Mouse (Mus musculus) cerebellum, postnatal 36 days (tissue): ENCODE measurements at regions not wholly inside any gene's neighbourhood (a gene's known extent, or its start where the extent isn't known, plus 50 kb on each side); places are given as distances from the start of the nearest gene placed in this dataset.

Source experiments
- DNase-seq, 2 experiments: peaks; one replicate each; pipeline ENCODE4 v3.0.0; 2021 to 2022; ENCODE audit warnings: mixed read lengths in 2 of 2

DNA sequence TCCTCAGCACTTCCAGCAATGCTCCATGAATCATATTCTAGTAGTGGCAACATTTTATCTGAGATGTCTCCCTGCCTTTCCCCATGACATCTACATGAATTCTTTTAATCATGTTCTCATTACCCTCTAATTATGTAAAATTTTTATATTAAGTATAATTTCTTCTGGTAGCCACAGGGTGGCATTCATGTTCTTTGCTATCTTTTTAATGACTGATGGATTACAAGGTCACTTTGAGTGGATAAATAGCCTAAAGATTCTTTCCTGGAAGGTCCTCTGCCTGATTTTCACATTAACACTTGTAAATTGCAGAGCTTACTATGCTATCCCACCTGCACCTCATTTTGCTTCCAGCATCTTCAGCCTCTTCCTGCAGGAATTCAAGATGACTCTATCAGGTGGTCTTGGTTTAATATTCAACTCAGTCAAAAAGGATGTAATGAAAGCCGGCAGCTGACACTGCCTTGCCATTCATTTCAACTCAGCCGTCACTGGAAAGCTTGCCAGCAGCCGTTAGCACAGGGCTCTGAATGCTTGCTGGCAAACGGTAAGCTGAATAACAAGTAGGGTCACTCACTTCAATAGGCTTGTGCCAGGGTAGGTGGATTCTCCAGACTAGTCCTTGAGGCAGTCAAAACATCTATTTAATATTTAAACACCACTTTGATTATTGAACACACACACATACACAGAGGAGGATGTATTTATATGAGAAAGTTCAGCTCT is 97.0 kb upstream of the Fshr start:
- peak in 1 of 2 experiments; percentile 4 for DNase-seq

DNA sequence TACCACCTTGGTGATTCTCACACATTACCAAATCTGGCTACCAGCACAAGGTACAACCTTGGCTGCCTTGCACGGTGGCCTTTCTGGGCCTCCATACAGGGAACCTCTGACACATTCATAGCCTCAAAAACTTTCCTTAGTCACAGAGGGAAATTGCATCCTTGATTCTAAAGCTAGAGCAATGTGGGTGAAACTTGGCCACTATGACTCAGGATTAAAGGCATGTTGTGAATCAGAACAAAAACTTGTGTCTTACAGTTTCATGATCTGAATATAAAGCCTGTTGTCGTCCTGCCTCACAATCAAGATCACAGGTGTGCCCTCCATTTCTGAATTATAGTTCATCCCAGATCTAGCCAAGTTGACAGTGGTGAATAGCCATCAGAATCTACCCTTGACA is 80.8 kb upstream of the Fshr start:
- no peak for DNase-seq

DNA sequence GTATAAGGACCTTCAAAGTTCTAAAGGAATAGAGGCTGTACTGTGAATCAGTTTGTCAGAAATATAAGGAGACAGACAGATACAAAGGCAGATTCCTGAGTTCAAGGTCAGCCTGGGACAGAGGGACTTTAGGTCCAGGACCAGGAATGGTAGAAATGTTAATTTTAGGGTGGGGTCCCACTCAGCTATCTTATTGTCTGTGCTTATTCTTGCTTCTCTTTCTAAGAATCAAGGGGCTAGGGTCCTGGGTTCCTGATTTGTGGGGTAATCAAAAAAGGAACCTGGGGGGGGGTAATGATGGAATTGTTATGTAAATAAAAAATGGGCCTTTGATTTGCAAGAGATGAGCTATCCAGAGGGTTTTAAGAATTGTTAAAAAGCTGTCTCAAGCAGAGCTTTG is 71.7 kb upstream of the Fshr start:
- DNase-seq = no peak

DNA sequence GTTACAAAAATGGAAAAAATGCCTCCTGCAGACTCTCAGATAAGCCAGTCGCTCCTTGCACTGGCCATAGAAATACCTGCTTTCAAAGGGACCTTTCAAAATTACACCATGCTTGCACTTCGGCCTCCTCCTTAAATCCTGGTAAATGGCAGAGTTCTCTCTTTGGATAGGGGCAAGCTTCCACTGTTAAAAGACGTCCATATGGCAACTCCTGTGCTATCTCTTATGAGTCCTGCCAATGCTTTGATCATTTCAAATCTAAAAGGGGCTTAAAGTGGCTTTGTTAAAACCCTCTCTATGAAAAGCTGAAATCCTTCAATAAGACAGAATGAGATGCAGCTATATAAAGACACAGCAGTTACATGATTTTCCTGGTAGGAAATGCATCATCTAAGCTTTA is 55.2 kb upstream of the Fshr start:
- DNase-seq = no peak

DNA sequence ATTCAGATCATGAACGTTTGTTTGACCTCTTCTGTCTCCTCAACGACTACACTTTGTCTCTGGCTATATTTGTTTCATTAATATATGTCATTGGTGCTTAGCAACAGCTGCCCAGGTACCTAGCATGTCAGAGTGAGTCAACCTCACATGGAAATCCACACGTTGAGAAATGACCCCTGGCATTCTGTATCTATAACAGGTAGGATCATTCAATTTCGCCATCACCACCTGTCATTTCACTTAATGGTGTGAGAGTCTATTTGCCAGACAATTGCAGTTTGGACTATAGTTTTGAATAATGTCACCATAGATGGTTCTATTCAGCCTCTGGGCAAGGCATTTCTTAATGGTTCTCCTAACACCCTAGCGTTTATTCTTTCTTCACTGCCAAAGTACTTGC is 50.3 kb upstream of the Fshr start:
- no peak for DNase-seq
